Mouse (Mus musculus): ENCODE measurements at regions not wholly inside any gene's neighbourhood (a gene's known extent, or its start where the extent isn't known, plus 50 kb on each side); places are given as distances from the start of the nearest gene placed in this dataset.

GRCm38 (mm10) chr4:25488479-25489069 is 207.0 kb upstream of the Ufl1 start:
- 71% methylated on average over 1 of the region's 1 CpGs for WGBS
- no peak for ATAC-seq (ENCODE audit: insufficient number of reproducible peaks, insufficient read depth, low FRiP score, low TSS enrichment, low read depth)

GRCm38 (mm10) chr4:25483621-25483933 is 202.0 kb upstream of the Ufl1 start:
- Histone ChIP-seq H3K4me1 (peaks cover 3% of the 10 kb centered on the region; the same call in 1 of the 2 replicates), H3K27me3 (no peaks in the 10 kb centered on the region), H3K4me3 (no peak overlapping the region), H3K4me2 (no peak overlapping the region), H3K9me3 (no peaks in the 10 kb centered on the region), H3K9ac (no peak overlapping the region), H3K36me3 (no peaks in the 10 kb centered on the region), H3K27ac (no peak overlapping the region)
- 24% methylated on average over 1 of the region's 1 CpGs for WGBS
- ATAC-seq (ENCODE audit: insufficient number of reproducible peaks, insufficient read depth, low FRiP score, low TSS enrichment, low read depth) = no peak

More at GRCm38 (mm10) chr4:25488479-25489069, 207.0 kb upstream of the Ufl1 start:
- H3K4me3 ChIP-seq = no peak overlapping the region
- H3K9me3 ChIP-seq = no peaks in the 10 kb centered on the region
- no peak overlapping the region for H3K27ac ChIP-seq
- H3K4me1 ChIP-seq = no peaks in the 10 kb centered on the region
- H3K27me3 ChIP-seq = no peaks in the 10 kb centered on the region
- no peak overlapping the region for H3K4me2 ChIP-seq
- H3K36me3 ChIP-seq = no peaks in the 10 kb centered on the region
- H3K9ac ChIP-seq = no peak overlapping the region

GRCm38 (mm10) chr4:25482933-25483620 is 201.5 kb upstream of the Ufl1 start:
- no peaks in the 10 kb centered on the region for H3K27me3 ChIP-seq
- no peak overlapping the region for H3K4me2 ChIP-seq
- peaks cover 3% of the 10 kb centered on the region; the same call in 1 of the 2 replicates for H3K4me1 ChIP-seq
- H3K36me3 ChIP-seq = no peaks in the 10 kb centered on the region
- H3K9me3 ChIP-seq = no peaks in the 10 kb centered on the region
- no peak for ATAC-seq (ENCODE audit: insufficient number of reproducible peaks, insufficient read depth, low FRiP score, low TSS enrichment, low read depth)
- H3K9ac ChIP-seq = no peak overlapping the region
- H3K4me3 ChIP-seq = no peak overlapping the region
- no peak overlapping the region for H3K27ac ChIP-seq
- WGBS = 44% methylated on average over 6 of the region's 6 CpGs

GRCm38 (mm10) chr4:25473026-25473425 is 191.4 kb upstream of the Ufl1 start:
- Histone ChIP-seq H3K27ac (no peak overlapping the region), H3K36me3 (no peaks in the 10 kb centered on the region), H3K4me2 (no peak overlapping the region), H3K9me3 (no peaks in the 10 kb centered on the region), H3K9ac (no peak overlapping the region), H3K4me1 (no peaks in the 10 kb centered on the region), H3K4me3 (no peak overlapping the region), H3K27me3 (no peaks in the 10 kb centered on the region)
- ATAC-seq (ENCODE audit: insufficient number of reproducible peaks, insufficient read depth, low FRiP score, low TSS enrichment, low read depth) = no peak

GRCm38 (mm10) chr4:25466490-25466889 is 184.9 kb upstream of the Ufl1 start:
- ATAC-seq (ENCODE audit: insufficient number of reproducible peaks, insufficient read depth, low FRiP score, low TSS enrichment, low read depth) = no peak
- 88% methylated on average over 3 of the region's 3 CpGs for WGBS

GRCm38 (mm10) chr4:25464792-25465590 is 183.4 kb upstream of the Ufl1 start:
- Histone ChIP-seq H3K27ac (no peak overlapping the region), H3K9me3 (no peaks in the 10 kb centered on the region), H3K27me3 (no peaks in the 10 kb centered on the region), H3K4me3 (no peak overlapping the region), H3K4me2 (no peak overlapping the region), H3K4me1 (no peaks in the 10 kb centered on the region), H3K9ac (no peak overlapping the region), H3K36me3 (no peaks in the 10 kb centered on the region)
- WGBS = 58% methylated on average over 1 of the region's 1 CpGs
- ATAC-seq (ENCODE audit: insufficient number of reproducible peaks, insufficient read depth, low FRiP score, low TSS enrichment, low read depth) = no peak

More at GRCm38 (mm10) chr4:25466490-25466889, 184.9 kb upstream of the Ufl1 start:
- Histone ChIP-seq H3K27ac (no peak overlapping the region), H3K9me3 (no peaks in the 10 kb centered on the region), H3K4me1 (no peaks in the 10 kb centered on the region), H3K4me3 (no peak overlapping the region), H3K9ac (no peak overlapping the region), H3K27me3 (no peaks in the 10 kb centered on the region), H3K4me2 (no peak overlapping the region), H3K36me3 (no peaks in the 10 kb centered on the region)

- Histone ChIP-seq H3K9ac (no peak overlapping the region), H3K27me3 (no peaks in the 10 kb centered on the region), H3K4me1 (no peaks in the 10 kb centered on the region), H3K27ac (no peak overlapping the region), H3K9me3 (no peaks in the 10 kb centered on the region), H3K4me2 (no peak overlapping the region), H3K36me3 (no peaks in the 10 kb centered on the region), H3K4me3 (no peak overlapping the region)
- 64% methylated on average over 1 of the region's 1 CpGs for WGBS
- no peak for ATAC-seq (ENCODE audit: insufficient number of reproducible peaks, insufficient read depth, low FRiP score, low TSS enrichment, low read depth)
Measured at GRCm38 (mm10) chr4:25464069-25464468, 182.4 kb upstream of the Ufl1 start.

- WGBS = 63% methylated on average over 1 of the region's 1 CpGs
- Histone ChIP-seq H3K9ac (no peak overlapping the region), H3K27me3 (no peaks in the 10 kb centered on the region), H3K4me1 (no peaks in the 10 kb centered on the region), H3K4me3 (no peak overlapping the region), H3K36me3 (no peaks in the 10 kb centered on the region), H3K9me3 (no peaks in the 10 kb centered on the region), H3K4me2 (no peak overlapping the region), H3K27ac (no peak overlapping the region)
- no peak for ATAC-seq (ENCODE audit: insufficient number of reproducible peaks, insufficient read depth, low FRiP score, low TSS enrichment, low read depth)
Measured at GRCm38 (mm10) chr4:25460127-25460526, 178.5 kb upstream of the Ufl1 start.

- H3K27me3 ChIP-seq = no peaks in the 10 kb centered on the region
- no peak for ATAC-seq (ENCODE audit: insufficient number of reproducible peaks, insufficient read depth, low FRiP score, low TSS enrichment, low read depth)
- no peaks in the 10 kb centered on the region for H3K4me1 ChIP-seq
- no peaks in the 10 kb centered on the region for H3K36me3 ChIP-seq
- no peaks in the 10 kb centered on the region for H3K9me3 ChIP-seq
- 67% methylated on average over 3 of the region's 3 CpGs for WGBS
- no peak overlapping the region for H3K9ac ChIP-seq
- H3K4me3 ChIP-seq = no peak overlapping the region
- H3K27ac ChIP-seq = no peak overlapping the region
- no peak overlapping the region for H3K4me2 ChIP-seq
Measured at GRCm38 (mm10) chr4:25454752-25455151, 173.1 kb upstream of the Ufl1 start.

GRCm38 (mm10) chr4:25453127-25453806 is 171.6 kb upstream of the Ufl1 start:
- Histone ChIP-seq H3K4me1 (no peaks in the 10 kb centered on the region), H3K9me3 (no peaks in the 10 kb centered on the region), H3K27me3 (no peaks in the 10 kb centered on the region), H3K4me2 (no peak overlapping the region), H3K27ac (no peak overlapping the region), H3K9ac (no peak overlapping the region), H3K36me3 (no peaks in the 10 kb centered on the region), H3K4me3 (no peak overlapping the region)
- ATAC-seq (ENCODE audit: insufficient number of reproducible peaks, insufficient read depth, low FRiP score, low TSS enrichment, low read depth) = no peak
- 70% methylated on average over 6 of the region's 6 CpGs for WGBS

- no peak overlapping the region for H3K27ac ChIP-seq
- 63% methylated on average over 6 of the region's 6 CpGs for WGBS
- no peak overlapping the region for H3K4me3 ChIP-seq
- H3K9ac ChIP-seq = no peak overlapping the region
- no peaks in the 10 kb centered on the region for H3K36me3 ChIP-seq
- no peak overlapping the region for H3K4me2 ChIP-seq
- H3K27me3 ChIP-seq = no peaks in the 10 kb centered on the region
- no peaks in the 10 kb centered on the region for H3K9me3 ChIP-seq
- no peaks in the 10 kb centered on the region for H3K4me1 ChIP-seq
- no peak for ATAC-seq (ENCODE audit: insufficient number of reproducible peaks, insufficient read depth, low FRiP score, low TSS enrichment, low read depth)
Measured at GRCm38 (mm10) chr4:25451865-25452264, 170.2 kb upstream of the Ufl1 start.
